Mouse (Mus musculus) adrenal gland, adult (tissue): Measurements from ENCODE around the gene Vav2.

ENCODE experiments used
- DNase-seq, 2 experiments: peaks; one replicate each; pipeline ENCODE4 v3.0.0; 2022 to 2023; ENCODE audit warnings: low spot score in 1 of 2; ENCODE audit not compliant: inconsistent age in 2 of 2

Gene Vav2

DNA sequence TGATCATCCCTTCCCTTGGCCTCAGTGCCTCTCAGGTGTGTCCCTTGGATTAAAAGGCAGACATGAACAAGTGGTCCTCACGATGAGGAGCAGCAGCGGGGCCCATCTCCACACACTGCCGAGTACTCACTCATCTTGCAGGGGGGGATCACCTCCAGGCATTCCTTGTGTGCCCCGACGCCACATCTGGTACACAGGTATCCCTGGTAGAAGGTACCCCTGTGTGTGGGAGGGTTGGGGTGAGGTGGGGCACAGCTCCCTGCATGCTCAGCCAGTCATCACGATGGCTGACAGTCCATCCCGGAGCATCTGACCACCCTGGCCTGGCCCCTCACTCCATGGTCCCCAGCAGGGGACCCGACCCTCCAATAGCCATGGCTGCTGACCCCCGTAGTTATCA lies 145.1 kb downstream of the Vav2 start:
- no peak for DNase-seq

DNA sequence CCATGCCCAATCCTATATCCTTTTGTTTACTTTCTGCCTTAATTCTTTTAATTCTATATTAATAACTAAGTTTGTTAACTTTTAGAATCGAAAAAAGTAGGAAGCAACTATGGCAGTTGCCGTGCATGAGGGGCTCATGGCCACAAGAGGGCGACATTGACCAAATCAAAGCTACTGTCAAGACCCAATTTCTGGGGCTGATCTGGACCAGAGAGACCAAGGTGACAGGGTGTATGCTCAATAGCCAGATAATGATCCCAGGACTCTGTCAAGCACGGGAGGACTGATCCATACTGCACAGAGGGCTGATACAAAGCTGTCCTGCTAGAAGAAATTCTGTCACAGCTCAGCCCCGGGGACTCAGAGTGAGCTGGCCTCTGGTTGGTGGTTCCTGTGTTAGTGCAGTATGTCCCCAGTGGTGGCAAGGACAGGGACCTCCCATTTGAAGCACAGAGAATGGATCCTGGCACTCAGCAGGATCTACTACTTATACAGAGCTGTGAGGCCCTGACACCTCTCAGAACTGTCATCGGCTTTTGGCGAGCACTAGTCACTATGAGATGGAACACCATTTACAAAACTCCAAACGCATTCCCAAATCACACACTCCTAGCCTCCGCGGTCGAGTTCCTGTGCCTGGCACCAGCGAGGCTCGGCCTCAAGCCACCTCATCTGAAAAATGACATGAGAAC lies 145.8 kb downstream of the Vav2 start:
- peak; percentile 65 to 91 for DNase-seq

DNA sequence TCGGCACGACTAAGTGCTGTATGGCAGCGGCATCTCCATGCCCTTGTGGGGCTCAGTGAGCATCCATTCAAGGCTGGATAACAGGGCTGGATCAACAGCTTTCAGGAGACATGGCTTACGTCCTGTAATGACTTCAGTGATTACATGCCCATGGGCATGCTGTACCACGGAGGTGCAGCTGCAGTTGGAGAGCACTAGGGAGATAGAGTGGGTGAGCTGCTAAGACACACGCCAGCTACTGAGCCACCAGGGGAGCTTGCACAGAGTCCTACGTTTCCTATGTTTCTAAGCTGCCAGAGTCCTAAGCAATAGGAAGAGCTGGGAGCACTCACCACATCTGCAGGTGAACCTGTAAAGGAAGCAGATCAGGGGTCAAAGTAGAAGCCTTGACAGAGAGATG lies 148.0 kb downstream of the Vav2 start:
- DNase-seq: no peak

DNA sequence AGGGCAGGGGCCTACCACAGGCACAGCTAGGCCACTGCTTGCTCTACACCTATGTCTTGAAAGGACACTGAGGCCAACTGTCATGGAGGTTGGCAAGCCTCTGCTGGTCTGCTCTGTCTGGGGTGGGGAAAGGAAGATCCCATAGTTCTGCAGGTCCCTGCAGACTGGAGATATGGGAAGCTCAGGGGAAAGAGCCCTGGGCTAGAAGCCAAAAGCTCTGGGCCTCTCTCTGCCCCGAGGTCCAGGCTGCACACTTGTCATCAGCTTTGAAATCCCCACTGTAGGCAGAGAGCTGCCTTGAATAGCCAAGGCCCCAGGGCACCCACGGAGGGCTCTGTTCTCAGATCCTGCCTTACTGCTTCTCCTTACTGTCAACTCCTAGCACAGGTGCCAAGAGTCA lies 158.5 kb downstream of the Vav2 start:
- DNase-seq: no peak

DNA sequence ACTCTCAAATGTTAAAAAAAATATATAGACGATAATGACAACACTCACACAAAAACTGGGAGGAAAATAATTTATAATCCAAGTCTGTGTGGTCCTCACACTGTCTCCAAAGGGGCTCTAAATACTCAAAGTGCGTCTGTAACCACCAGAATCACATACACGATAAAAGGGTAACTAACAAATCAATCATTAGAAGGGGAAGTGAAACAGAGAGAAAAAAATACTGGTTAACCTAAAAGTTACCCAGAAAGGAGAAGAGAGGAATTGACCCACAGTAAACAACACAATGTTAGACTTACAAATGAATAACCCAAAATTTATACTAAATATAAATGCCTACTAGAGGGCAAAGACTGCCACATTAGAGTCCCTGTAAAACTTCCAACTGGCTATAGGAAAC lies 161.0 kb downstream of the Vav2 start:
- DNase-seq: no peak

DNA sequence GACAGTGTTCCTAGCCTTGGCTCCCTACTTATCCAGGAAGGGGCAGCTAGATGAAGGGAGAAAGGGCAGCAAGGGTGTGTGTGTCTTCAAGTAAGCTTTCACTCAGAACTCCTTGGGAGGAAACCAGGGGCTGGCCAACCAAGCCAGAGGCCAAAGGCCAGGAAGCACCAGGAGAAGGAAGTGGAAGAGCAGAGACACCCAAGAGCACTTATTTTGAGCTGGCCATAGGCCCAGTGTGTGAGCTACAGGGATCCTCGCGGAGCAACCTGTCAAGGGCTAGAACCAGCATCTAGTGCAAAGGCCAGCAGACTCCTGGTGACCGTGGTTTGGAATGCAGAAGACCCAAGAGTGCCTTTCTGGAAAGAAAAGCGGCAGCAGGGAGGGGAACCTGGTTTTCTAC lies 163.8 kb downstream of the Vav2 start:
- DNase-seq: peak in 1 of 2 experiments; percentile 52

DNA sequence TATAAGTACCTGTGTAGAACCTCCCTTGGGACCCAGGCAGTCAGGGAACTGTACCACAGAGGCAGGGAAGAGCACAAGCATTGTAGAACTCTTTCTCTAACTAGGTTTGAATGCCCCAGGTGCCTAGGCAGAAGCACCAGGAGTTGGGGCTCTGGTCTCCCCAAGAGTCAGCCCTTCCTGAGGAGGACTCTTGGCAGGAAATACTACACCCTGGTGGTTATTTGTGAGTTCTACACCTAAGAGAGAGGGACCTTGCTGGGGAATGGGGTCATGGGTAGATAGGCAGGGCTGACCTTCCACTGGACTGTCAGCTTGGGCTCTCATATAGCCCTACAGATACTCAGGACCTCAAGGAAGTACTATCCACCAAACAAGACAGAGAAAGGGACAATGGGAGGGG lies 175.4 kb downstream of the Vav2 start:
- no peak for DNase-seq

DNA sequence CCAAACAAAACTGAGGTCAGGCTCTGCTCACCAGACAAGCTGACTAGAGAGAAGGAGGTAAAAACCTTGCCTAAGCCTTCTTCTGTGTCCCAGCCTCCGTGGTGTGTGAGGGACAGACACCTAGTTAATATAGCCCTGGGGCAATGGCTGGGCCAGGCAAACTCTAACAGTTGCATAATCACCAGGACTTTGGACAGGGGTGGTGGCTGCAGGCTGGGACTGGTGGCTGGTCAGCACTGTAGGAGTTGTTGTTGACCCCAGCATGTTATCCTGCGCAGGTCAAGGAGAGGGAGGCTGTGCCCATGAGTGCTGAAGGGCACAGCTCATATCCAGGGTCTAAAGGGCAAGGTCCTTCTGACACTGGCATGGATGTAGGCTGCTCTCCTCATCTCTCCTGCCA lies 178.6 kb downstream of the Vav2 start, which contains the start of gene Sardh:
Gene Sardh, minus strand, starts transcription at position 127 of the 400 bp plus-strand sequence.
- DNase-seq: no peak

DNA sequence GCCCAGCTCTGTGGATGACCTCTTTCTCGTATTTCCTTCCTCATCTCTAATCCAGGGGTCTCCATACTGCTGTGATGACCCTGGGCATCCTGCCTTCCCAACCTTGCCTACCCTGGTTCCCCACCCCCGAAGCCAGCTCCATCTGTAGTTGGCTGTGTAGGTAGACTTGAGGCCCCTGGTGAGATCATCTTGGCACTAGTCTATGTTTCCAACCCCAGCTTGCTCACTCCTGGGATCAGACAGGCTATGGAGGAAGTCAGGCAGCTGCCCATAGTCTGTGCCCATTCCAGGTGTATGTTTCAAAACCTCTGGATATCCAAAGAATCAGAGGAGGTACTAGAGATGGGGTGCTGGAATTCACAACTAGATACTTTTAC lies 179.4 kb downstream of the Vav2 start:
- DNase-seq: no peak

DNA sequence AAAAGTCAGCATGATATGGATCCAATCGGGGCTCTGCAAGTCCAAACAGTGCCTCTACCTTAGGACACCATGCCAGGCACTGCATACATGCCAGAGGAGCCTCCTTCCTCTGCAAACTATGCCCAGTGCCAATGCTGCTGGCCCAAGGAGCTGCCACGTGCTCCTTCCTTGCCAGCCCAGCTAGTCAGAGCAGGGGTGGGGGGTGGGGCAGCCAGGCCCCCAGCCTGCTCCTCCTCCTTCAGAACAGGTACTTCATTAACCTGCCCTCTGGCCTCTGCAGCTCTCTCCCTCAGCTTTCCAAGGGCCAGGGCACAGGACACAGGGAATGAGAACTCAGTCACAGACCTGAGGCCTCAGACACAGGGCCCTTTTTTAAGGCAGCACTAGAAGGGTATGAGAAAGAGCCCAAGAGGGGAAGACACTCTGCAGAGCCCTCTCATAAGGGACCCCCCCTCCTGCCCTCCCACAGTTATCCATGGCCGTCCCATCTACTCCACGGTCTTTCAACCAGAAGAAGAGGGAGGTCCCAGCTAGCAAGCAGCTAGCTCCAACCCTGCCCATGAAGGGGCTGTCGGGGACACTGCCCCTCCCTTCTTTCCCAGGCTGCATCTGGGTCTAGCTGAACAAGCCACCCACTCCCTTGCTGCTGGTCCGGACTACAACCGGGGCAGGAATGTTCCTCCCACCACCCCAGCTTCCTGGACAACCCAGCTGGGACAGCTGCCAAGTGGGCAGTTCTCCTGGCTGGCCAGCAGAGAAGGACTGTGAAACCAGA lies 179.9 kb downstream of the Vav2 start:
- peak; percentile 87 to 93 for DNase-seq

DNA sequence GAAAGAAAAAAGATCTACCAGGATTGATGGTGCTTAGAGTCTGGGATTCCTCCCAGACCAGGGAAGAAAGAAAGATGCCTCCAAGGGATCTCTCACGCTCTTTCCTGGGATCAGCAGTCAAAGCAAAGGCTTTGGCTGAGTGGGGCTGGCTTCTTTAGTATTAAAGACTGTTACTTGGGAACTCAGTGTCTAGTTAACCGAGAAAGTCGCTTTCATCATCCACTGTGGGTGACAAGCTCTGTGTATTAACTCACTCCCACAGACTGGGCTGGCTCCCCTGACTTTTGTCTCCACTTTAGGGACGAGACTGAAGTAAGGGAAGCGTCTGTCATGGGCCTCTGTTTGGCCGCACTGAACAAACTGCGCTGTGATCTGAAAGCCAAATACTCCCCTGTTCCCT lies 180.9 kb downstream of the Vav2 start:
- no peak for DNase-seq

DNA sequence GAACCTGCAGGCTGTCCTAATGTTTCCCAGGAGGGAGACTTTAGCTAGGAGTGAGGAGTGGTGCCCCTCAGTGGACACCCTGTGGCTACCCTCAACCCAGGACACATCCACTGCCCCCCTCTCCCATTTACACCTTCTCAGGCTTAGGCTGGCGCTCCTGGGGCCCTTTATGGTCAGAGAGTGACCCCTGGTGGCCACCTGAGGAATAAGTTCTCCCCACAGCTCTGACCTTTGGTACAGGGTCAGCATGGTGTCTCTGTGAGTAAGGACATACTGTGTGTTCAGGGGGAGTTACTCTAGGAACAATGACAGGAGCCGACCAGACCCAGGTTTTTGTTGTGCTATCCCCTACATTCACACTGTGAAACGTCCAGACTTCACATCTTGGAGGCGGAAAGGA lies 189.5 kb downstream of the Vav2 start:
- DNase-seq: peak; percentile 68 to 86

DNA sequence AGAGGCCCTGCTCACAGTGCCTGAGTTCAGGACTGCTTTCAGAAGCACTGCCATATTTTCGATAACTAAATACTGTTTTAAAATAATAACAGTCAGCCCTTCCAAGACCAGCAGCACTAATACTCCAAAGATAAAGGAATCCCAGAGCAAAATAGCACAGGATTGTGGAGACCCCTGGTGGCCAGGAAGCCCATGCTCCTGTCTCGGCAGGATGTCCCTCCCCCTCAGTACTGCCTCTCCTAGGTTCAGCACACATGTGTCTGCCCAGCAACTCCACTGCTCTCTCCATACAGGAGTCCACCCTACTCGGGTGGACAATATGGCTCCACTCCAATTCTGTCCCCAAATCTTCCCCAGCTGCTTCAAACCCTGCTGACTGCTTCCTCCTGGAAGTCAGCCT lies 191.1 kb downstream of the Vav2 start:
- peak; percentile 62 to 88 for DNase-seq

DNA sequence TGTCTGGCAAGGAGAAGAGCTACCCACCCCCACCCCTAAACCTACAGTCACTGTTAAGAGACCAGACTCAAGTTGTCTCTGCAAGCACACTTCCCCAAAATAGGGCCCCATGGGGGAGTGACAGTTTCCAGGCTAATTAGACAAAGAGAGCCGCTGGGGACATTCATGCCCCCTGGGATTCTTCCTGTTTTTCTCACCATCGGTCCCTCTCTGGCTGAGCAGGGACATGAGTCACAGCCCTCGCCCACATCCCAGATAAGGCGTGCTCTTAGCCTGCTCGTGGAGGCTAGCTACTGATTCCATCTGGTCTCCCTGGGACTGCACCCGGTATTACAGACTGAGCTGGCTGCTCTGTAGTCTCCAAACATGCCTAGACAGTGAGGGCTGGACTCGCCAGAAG lies 194.5 kb downstream of the Vav2 start:
- DNase-seq: peak; percentile 60 to 64

DNA sequence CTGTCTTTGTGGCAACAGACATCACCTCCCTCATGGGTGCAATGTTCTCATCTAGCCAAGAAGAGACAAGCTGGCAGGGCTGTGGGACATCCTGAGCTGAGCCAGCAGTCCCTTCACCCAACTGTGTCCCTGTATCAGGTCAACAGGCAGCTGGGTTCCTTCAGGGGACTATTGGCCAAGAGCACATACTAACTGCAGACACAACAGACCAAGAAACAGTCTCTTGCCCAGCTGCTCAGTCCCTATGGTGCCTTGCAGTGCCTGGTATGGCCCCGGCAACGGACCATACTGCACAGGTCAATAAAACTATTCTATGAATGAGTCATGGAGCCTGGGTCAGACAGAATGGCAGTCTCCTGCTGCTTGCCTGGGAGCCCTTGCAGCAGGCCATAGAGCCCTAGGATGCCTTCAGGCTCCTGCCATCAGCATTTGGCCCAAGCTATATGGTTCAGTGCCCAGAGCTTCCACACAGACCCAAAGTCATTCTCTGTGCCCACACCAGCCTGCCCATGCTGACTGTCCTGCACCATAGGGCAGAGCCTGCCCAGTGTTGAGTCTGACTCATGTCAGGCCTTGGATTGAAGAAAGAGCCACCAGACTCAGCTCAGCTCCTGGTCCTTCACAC lies 197.2 kb downstream of the Vav2 start:
- peak in 1 of 2 experiments; percentile 63 for DNase-seq

DNA sequence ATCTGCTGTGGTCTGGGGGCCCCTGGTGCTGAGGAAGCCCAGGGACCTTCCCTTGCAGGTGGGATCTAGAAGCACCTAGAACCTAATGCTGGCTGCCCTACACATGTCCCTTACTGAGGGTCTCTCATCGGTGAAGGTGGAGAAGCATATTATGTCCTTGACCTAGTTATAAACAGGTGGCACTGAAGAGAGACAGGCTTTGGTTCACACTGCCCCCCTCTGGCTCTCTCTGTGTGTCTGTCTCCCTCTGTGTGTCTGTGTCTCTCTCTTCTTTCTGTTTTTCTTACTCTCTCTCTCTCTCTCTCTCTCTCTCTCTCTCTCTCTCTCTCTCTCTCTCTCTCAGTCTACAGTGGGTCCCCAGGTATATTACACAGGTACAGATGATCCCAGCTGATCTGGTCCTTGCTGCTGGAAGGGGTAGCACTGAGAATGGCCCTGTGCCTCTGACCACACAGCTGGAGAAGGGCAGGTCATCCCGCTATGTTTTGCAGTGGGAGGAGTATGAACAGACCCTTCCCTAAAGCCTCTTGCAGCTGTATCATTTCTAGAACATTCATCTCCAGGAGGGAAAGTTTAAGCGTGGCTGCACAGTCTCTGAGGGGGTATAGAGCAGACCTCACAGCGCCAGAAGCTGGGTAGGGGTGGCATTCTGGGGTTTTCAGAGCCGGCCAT lies 197.9 kb downstream of the Vav2 start:
- no peak for DNase-seq

DNA sequence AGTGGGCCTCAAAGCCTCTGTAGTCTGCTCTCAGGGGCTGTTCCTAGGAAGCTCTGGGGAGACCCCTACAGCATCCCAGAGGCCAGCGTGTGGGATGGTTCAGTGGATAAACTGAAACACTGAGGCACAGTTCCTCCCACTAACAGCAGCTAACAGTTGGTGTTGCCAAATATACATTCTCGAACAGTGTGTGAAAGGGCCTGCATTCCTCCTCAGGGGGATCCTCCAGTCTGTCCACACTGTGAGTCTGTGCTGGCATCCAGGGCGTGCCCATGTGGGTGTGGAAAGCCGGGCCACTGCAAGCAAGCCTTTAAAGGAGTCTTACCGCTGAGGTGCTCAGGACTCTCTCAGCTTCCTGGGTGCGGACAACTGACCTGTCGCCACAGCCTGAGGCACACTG lies 200.3 kb downstream of the Vav2 start:
- DNase-seq: no peak

DNA sequence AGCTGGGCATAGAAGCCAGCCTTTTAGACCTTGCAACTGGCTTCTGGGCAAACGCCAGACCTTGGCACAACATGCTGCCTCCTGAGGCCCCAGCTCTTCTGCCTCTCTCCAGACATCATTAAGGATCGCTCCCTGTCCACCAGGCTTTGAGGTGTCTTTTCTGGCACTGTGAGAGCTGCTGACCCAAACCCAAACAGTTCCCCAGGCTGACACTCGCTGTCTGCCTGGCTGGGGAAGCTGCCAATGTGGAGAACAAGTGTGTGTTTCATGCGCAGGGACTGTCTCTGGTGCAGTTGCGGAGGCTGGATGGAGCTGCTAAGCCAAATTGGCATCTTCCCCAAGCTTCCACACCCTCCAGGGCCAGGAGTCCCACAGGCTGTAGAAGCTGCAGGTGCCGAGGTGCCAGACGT lies 203.8 kb downstream of the Vav2 start:
- peak in 1 of 2 experiments; percentile 67 for DNase-seq

DNA sequence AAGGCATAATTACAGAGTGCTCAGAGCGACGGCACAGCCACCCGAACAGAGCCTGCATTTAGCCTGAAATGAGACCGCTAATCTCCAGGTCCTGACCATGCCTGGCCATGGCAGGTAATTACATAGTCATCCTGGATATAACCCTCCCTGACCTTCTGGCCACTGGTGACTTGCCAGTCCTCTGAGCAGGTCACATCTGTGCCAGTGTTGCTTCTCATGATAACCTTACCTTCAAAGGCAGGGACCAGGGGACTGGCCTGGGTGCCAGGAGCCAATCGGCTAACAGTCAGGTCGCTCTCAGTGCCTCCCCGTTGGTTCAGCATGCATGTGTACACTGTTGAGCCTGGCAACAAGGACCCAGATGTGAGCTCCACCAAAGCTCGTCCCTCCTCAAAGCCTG lies 208.3 kb downstream of the Vav2 start:
- no peak for DNase-seq

DNA sequence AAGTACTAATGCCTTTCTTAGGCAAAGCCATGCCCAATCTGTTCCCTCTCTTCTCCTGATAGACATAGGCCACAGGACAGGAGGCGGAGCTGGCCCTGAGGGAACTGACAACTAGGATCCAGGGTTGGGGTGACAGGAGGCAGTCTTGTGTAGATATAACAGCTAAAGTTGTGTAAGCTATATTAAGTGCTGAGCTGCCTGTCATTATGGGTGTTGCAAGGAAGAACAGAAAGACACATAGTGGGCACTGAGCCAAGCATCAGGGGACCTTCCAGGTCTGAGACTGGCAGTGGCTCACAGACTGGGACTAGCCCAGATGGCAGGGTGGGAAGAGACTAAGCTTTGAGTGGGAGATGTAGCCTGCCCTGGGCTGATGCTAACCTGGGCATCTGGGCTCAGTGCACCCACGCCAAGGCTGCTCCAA lies 208.7 kb downstream of the Vav2 start:
- peak in 1 of 2 experiments; percentile 43 for DNase-seq

DNA sequence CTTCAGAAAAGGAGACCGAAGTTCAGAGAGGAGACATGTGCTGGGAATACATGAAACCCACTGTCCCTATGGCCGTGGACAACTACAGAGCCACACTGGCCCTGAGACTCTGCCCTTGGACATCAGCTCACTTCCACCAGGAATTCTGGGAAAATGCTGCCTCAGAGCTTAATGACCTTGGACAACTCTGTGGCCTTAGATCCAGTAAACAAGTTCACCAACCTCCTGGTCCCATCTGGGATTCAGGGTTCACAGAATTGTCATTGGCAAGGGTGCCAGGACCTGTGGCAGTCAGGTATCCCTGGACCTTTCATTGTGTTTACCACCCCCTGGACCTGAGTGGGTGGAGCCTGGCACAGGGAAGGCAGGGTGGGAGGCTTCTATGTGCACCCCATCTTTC lies 211.3 kb downstream of the Vav2 start:
- DNase-seq: peak in 1 of 2 experiments; percentile 69
